Mouse (Mus musculus) central nervous system, embryonic 11.5 days (tissue): ENCODE results near the gene 4930470P17Rik. TPM values are rescaled to one million over a fixed set of nuclear protein-coding genes. Genes with fewer than 3 reads are reported as not detected.

ENCODE experiments used
- polyA plus RNA-seq: library from polyadenylated mRNA; depleted of rRNA; stranded (reverse); fragments of >200 nt; gene quantifications from 2 replicates; pipeline ENCODE4 v1.2.3, GENCODE M21; 2012; rRNA removed

4930470P17Rik gene
- not detected in 2 replicates for polyA plus RNA-seq

DNA sequence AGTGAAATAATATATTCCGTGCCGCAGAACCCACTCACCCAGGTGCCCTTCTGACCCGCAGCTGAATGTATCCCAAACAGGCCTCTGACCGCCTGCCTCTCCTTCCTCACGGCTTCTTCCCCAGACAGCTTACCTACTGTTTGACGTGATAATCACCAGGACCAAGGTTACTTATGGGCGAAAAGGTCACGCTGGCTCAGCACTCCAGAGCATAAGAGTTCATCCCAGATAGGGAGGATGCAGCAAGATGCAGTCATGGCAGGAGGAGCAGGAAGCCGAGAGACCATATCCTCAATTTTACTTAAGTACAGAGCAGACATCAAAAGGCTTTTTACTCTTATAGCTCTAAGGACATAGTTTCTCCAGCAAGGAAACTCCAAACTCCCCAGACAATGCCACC, at the start of gene 4930470P17Rik:
TSS of gene 4930470P17Rik (minus strand) at position 101 of the 400 bp plus-strand sequence.

Other genes starting within 250 kb of the 4930470P17Rik start
- 1.1 and 2.6 TPM in 2 replicates for gene Bcas1, start 174.2 kb downstream of the 4930470P17Rik start, polyA plus RNA-seq
- 63.4 and 65.1 TPM in 2 replicates for gene Pfdn4, start 105.6 kb downstream of the 4930470P17Rik start, polyA plus RNA-seq
- gene Cyp24a1, start 104.9 kb downstream of the 4930470P17Rik start, polyA plus RNA-seq: 0.04 TPM in 2 replicates
- gene Dok5, start 129.8 kb upstream of the 4930470P17Rik start, polyA plus RNA-seq: 9.0 and 11.1 TPM in 2 replicates